Mouse (Mus musculus) thymus, postnatal 25 days (tissue): Measurements from ENCODE around the gene Igfbp6.
A peak's percentile ranks its signal among the peaks of the same experiment; 100 is the strongest.

ENCODE experiments used
- DNase-seq: peaks from one replicate; pipeline ENCODE4 v3.0.0; 2022

The Igfbp6 gene

GRCm38 (mm10) chr15:102110271-102110670 is 33.9 kb upstream of the Igfbp6 start:
- DNase-seq = no peak

DNA sequence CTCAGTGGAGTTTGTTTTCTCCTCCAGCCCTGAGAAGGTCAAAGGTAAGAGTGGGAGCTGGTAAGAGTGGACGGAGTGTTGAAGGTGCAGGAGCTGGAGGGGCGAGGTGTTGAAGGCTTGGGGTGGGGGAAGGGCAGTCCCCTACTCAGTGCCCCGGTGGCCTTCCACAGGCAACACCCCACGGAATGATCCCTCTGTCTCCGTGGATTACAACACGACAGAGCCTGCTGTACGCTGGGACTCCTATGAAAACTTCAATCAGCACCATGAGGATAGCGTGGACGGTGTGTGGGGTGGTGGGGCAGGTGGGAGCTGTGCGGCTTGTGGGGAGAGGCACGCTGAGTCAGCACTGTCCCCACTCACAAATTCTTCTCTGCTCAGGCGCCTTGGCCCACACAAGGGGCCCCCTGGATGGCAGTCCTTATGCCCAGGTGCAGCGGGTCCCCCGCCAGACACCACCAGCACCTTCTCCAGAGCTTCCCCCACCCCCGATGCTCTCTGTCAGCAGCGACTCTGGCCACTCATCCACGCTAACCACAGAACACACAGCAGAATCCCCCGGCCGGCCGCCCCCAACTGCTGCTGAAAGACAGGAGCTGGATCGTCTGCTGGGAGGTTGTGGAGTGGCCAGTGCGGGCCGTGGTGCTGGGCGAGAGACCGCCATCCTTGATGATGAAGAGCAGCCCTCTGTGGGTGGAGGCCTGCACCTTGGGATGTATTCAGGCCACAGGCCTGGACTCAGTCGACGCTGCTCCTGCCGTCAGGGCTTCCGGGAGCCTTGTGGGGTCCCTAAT is 33.3 kb upstream of the Igfbp6 start:
- no peak for DNase-seq

GRCm38 (mm10) chr15:102111495-102111829 is 32.7 kb upstream of the Igfbp6 start:
- DNase-seq = no peak

GRCm38 (mm10) chr15:102112181-102112580 is 32.0 kb upstream of the Igfbp6 start:
- DNase-seq = no peak

GRCm38 (mm10) chr15:102112827-102113226 is 31.3 kb upstream of the Igfbp6 start:
- no peak for DNase-seq

DNA sequence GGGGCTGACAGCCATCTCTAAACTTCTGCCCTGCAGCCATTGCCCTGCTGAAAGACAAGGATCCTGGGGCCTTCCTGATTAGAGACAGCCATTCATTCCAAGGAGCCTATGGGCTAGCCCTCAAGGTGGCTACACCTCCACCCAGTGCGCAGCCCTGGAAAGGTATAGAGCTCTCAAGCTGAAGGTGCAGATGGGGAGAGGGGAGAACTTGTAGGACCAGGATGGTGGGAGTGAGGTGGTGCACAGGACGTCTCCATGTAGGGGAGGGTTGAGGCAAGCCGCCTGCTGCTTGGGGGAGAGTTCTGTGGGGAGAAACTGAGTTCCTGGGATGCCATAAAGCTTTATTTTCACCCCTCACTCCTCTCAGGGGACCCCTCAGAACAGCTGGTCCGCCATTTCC is 30.5 kb upstream of the Igfbp6 start:
- DNase-seq = no peak

GRCm38 (mm10) chr15:102114651-102115260 is 29.4 kb upstream of the Igfbp6 start:
- no peak for DNase-seq

- DNase-seq = peak; percentile 25
Observed at GRCm38 (mm10) chr15:102115731-102116231, 28.4 kb upstream of the Igfbp6 start.

GRCm38 (mm10) chr15:102116753-102117415 is 27.3 kb upstream of the Igfbp6 start:
- no peak for DNase-seq

GRCm38 (mm10) chr15:102117461-102118443 is 26.4 kb upstream of the Igfbp6 start:
- DNase-seq = no peak

DNA sequence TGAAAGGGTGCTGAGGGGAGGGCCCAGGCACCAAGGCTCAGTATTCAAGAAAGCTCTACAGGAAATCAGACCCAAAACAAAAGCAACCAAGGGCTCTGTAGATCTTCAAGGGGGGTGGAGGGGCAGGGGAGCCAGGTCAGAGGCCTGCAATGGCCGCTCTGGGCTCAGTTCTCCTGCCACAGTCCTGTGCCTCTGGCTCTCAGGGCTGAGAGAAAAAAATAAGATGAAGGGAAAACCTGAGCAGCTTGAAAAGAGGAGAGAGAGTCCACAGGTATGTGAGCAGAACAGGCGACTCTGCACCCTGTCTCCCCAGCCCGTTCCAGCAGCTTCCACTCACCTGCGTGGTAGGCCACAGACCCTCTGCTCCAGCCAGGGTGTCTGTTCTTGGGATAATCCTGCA is 25.6 kb upstream of the Igfbp6 start:
- DNase-seq = no peak

GRCm38 (mm10) chr15:102119121-102119830 is 24.9 kb upstream of the Igfbp6 start:
- no peak for DNase-seq

DNA sequence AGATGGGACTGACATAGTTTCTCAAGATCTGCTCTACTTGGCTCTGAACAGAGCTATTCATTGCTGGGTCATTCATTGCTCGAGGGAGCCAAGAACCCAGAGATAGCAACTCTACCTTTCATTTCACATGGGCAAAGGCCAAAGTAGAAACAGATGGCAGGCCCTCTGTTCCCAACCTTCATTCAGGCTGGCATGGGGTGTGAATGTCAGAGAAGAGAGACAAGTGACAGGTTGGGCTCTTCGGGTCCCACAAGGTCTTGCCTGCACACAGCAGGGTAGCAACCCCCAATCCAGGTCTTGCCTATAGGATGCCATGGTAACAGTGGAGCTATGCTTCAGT is 24.4 kb upstream of the Igfbp6 start:
- DNase-seq = no peak

DNA sequence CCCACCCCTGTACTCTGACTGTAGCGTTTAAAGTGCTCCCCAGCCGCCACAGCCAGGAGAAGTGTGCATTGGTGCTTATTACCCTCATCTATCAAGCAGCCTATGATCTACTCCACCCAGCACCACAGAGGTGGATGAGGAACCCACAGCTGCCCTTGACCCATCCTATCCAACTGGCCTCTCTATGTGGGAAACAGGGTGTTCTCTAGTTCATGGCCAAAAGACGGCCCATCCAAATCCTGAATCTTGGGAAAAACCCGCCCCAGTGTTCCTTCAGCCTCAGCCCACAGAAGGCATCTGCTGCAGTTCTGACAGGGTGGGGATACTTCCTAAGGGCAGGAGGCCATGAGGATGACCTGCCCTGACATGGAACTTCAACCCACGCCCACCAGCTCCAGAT is 23.6 kb upstream of the Igfbp6 start:
- DNase-seq = no peak

- DNase-seq = no peak
Observed at GRCm38 (mm10) chr15:102126303-102126702, 17.9 kb upstream of the Igfbp6 start.

DNA sequence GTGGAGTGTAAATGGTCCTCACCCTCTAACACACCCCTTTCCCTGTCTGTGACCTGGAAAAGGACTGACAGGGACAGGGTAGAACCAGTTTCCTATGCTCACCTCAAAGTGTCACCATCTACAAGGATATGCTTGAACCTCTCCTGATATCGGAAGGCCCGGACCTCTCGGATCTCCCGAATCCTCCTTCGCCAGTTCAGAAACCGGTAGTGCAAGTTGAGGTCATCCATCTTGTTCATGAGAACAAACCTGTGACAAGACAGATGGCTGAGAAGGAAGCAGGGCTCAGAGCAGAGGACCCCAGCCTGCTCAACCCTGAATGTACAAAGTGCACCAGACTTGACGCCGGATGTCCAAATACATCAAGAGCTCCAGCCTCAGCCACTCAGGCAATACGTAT is 10.8 kb upstream of the Igfbp6 start:
- no peak for DNase-seq

DNA sequence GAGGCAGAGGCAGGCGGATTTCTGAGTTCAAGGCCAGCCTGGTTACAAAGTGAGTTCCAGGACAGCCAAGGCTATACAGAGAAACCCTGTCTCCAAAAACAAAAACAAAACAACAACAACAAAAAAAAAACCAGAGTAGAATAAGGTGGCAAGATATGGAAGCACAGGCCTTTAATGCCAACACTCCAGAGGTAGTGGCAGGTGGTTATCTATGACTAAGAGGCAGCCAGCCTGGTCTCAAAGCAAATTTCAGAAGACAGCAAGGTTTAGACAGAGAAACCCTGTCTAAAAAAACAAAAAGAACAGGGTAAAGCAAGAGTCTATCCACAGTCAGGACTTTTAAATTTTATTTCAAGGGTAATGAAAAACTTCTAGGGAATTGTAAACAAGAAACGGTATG is 9.5 kb upstream of the Igfbp6 start:
- no peak for DNase-seq

DNA sequence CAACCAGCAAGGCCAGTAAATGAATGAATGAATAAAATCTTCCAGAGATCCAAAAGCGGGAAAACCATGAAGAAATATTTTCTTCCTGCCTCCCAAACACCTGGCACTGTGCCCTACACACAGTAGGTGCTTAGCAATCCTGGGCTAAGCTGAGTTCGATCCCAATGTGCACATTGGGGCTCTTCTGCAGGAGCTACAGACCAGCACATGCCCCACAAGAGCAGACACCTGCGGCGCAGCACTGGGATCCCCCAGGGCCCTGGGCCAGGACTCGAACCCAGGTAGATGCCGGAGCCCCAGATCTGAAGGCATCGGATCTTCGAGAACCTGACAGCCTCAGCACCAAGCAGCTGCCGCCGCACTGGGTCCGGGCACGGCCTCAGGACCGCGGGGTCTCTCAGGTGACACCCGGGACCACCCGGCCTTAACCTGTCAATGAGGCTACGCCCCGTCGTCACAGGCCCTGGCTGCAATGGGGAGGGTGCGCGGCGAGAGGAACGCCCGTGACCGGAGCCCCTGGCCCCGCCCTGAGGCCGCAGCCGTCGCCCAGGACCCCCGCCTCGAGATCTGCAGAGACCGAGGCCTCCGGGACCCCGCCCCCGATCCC is 8.5 kb upstream of the Igfbp6 start:
- no peak for DNase-seq

GRCm38 (mm10) chr15:102136129-102136758 is 7.9 kb upstream of the Igfbp6 start, which contains the start of gene Spryd3:
Spryd3 (minus strand) TSS chr15:102136234.
- DNase-seq = peak; percentile 99

GRCm38 (mm10) chr15:102141120-102141519 is 3.0 kb upstream of the Igfbp6 start:
- DNase-seq = no peak
